Mouse (Mus musculus): Measurements from ENCODE around the gene Gm20388.
"Not testable (repeated sequence)": the region's sequence is repeated elsewhere in the genome, so short reads cannot be mapped to it uniquely, and the experiment has no call there.

GRCm38 (mm10) chr8:123044743-123045425 is 3134.2 kb downstream of the Gm20388 start:
- TF ChIP-seq GATA1, TAL1 (IDR thresholded peaks at IDR 0.05; ENCODE audit: low read length): not testable (repeated sequence)

All from erythroblast, embryonic 14.5 days (primary cell).